Mouse (Mus musculus) stomach, postnatal 0 days (tissue): ENCODE measurements around the gene Atp8a2. TPM values are rescaled to one million over a fixed set of nuclear protein-coding genes. Genes with fewer than 3 reads are reported as not detected.
"Not testable (repeated sequence)": the region's sequence is repeated elsewhere in the genome, so short reads cannot be mapped to it uniquely, and the experiment has no call there.

ENCODE experiments used
- ATAC-seq: fragments of 200-750 bp; cut with Nextera tagmentation; 2 replicates; pipeline ENCODE4 v1.8.0; 2017; ENCODE audit not compliant: low FRiP score, low TSS enrichment
- DNase-seq: peaks from one replicate; pipeline ENCODE4 v3.0.0-alpha.2; 2016; ENCODE audit warnings: low spot score
- H3K27ac ChIP-seq: fragments of 300-500 bp; sonication (generic); replicated peaks from 2 replicates; pipeline ENCODE4 v1.5.1; 2014; ENCODE audit warnings: mild to moderate bottlenecking, control low read depth
- H3K27me3 ChIP-seq: fragments of 300-500 bp; sonication (generic); 2 replicates; pipeline ENCODE4 v1.6.1; 2014; ENCODE audit warnings: low read length; ENCODE audit not compliant: control insufficient read depth, insufficient read depth
- H3K36me3 ChIP-seq: fragments of 300-500 bp; sonication (generic); 2 replicates; pipeline ENCODE4 v1.6.1; 2014; ENCODE audit warnings: low read length, mixed read lengths; ENCODE audit not compliant: control insufficient read depth, insufficient read depth
- H3K4me1 ChIP-seq: fragments of 300-500 bp; sonication (generic); replicated peaks from 2 replicates; pipeline ENCODE4 v1.6.1; 2014; ENCODE audit warnings: antibody characterized with exemption; ENCODE audit not compliant: control insufficient read depth, insufficient read depth
- H3K4me2 ChIP-seq: fragments of 300-500 bp; sonication (generic); replicated peaks from 2 replicates; pipeline ENCODE4 v1.6.1; 2014; ENCODE audit warnings: low read depth, mild to moderate bottlenecking, control low read depth, moderate library complexity
- H3K4me3 ChIP-seq: fragments of 300-500 bp; sonication (generic); 2 replicates; pipeline ENCODE4 v1.5.1; 2014; ENCODE audit warnings: low read depth, low read length, control low read depth
- H3K9ac ChIP-seq: fragments of 300-500 bp; sonication (generic); 2 replicates; pipeline ENCODE4 v1.6.1; 2014; ENCODE audit warnings: mild to moderate bottlenecking, low read length, control low read depth, mixed read lengths
- H3K9me3 ChIP-seq: fragments of 300-500 bp; sonication (generic); 2 replicates; pipeline ENCODE4 v1.6.1; 2016; ENCODE audit warnings: low read length; ENCODE audit not compliant: control insufficient read depth
- CTCF ChIP-seq: IDR thresholded peaks from 2 replicates; pipeline ENCODE4 v1.5.1; 2016; ENCODE audit warnings: antibody characterized with exemption, low read depth, mild to moderate bottlenecking, moderate library complexity
- EP300 ChIP-seq: optimal IDR thresholded peaks from 2 replicates; pipeline ENCODE3; 2016; ENCODE audit warnings: antibody characterized with exemption
- WGBS: fragments of 180-500 bp; shearing (Covaris S2); extraction: QIAGEN DNeasy Blood & Tissue Kit; methylation state at CpG from one replicate; pipeline ENCODE4 v1.1.7; 2014; 5-methylcytosine and 5-hydroxymethylcytosine counted together
- polyA plus RNA-seq: library from polyadenylated mRNA; unstranded; fragments of >200 nt; fragmentation: Nextera tagmentation; extraction: Ambion mirVana; gene quantifications from 2 replicates; pipeline ENCODE4 v1.2.1, GENCODE M21; 2015

The Atp8a2 gene
- polyA plus RNA-seq, 1 experiment from 2014 or later: 6.3 TPM

- no peak overlapping the region for H3K27ac ChIP-seq
- no peak overlapping the region for H3K4me2 ChIP-seq
- WGBS: 78% methylated on average over 2 of the region's 2 CpGs
- H3K9me3 ChIP-seq: no peaks in the 10 kb centered on the region
- no peak overlapping the region for H3K4me3 ChIP-seq
- H3K9ac ChIP-seq: no peak overlapping the region
- DNase-seq (no peak), ATAC-seq (no peak)
- no peaks in the 10 kb centered on the region for H3K36me3 ChIP-seq
- no peaks in the 10 kb centered on the region for H3K27me3 ChIP-seq
- no peaks in the 10 kb centered on the region for H3K4me1 ChIP-seq
- no peak for TF ChIP-seq EP300
- TF ChIP-seq CTCF: no peak
Measured at GRCm38 (mm10) chr14:59723163-59723562, 473.8 kb downstream of the Atp8a2 start.

- Histone ChIP-seq H3K4me3 (no peak overlapping the region), H3K36me3 (no peaks in the 10 kb centered on the region), H3K9ac (no peak overlapping the region), H3K9me3 (no peaks in the 10 kb centered on the region), H3K4me1 (no peaks in the 10 kb centered on the region), H3K4me2 (no peak overlapping the region), H3K27me3 (no peaks in the 10 kb centered on the region), H3K27ac (no peak overlapping the region)
- WGBS: 50% methylated on average over 4 of the region's 4 CpGs
- ATAC-seq (no peak), DNase-seq (no peak)
- TF ChIP-seq EP300: no peak
- TF ChIP-seq CTCF: no peak
Measured at GRCm38 (mm10) chr14:59721957-59722356, 475.0 kb downstream of the Atp8a2 start.

GRCm38 (mm10) chr14:59721356-59721755 is 475.6 kb downstream of the Atp8a2 start:
- H3K4me1 ChIP-seq: no peaks in the 10 kb centered on the region
- no peak for ATAC-seq
- no peaks in the 10 kb centered on the region for H3K9me3 ChIP-seq
- no peak for DNase-seq
- H3K27me3 ChIP-seq: no peaks in the 10 kb centered on the region
- no peak overlapping the region for H3K9ac ChIP-seq
- H3K4me2 ChIP-seq: no peak overlapping the region
- no peak overlapping the region for H3K4me3 ChIP-seq
- no peak for TF ChIP-seq EP300
- TF ChIP-seq CTCF: no peak
- H3K36me3 ChIP-seq: no peaks in the 10 kb centered on the region
- H3K27ac ChIP-seq: no peak overlapping the region
- 70% methylated on average over 3 of the region's 3 CpGs for WGBS

GRCm38 (mm10) chr14:59720386-59720785 is 476.6 kb downstream of the Atp8a2 start:
- Histone ChIP-seq H3K36me3 (no peaks in the 10 kb centered on the region), H3K27me3 (no peaks in the 10 kb centered on the region), H3K9me3 (no peaks in the 10 kb centered on the region), H3K27ac (no peak overlapping the region), H3K4me3 (no peak overlapping the region), H3K4me2 (no peak overlapping the region), H3K9ac (no peak overlapping the region), H3K4me1 (no peaks in the 10 kb centered on the region)
- no peak for DNase-seq
- no peak for ATAC-seq
- TF ChIP-seq CTCF (no peak), EP300 (no peak)
- WGBS: 85% methylated on average over 4 of the region's 4 CpGs

GRCm38 (mm10) chr14:59716443-59717085 is 480.4 kb downstream of the Atp8a2 start:
- ATAC-seq, H3K4me3 ChIP-seq, H3K9me3 ChIP-seq, DNase-seq, H3K27ac ChIP-seq, H3K4me1 ChIP-seq, H3K36me3 ChIP-seq, H3K4me2 ChIP-seq, H3K27me3 ChIP-seq, H3K9ac ChIP-seq: not testable (repeated sequence)
- WGBS: 54% methylated on average over 3 of the region's 3 CpGs

- 29% methylated on average over 13 of the region's 13 CpGs for WGBS
- no peak overlapping the region for H3K27ac ChIP-seq
- no peaks in the 10 kb centered on the region for H3K27me3 ChIP-seq
- no peak overlapping the region for H3K4me3 ChIP-seq
- TF ChIP-seq CTCF: no peak
- no peak for TF ChIP-seq EP300
- H3K4me1 ChIP-seq: no peaks in the 10 kb centered on the region
- ATAC-seq: 0 out of 2 replicates have a peak, but pooled peaks have one; percentile 42
- H3K36me3 ChIP-seq: no peaks in the 10 kb centered on the region
- H3K4me2 ChIP-seq: 0 out of 2 replicates have a peak overlapping the region, but pooled peaks have one; percentile 11
- H3K9ac ChIP-seq: no peak overlapping the region
- H3K9me3 ChIP-seq: no peaks in the 10 kb centered on the region
- DNase-seq: no peak
Measured at GRCm38 (mm10) chr14:59715695-59716442, 481.1 kb downstream of the Atp8a2 start.
